Mouse (Mus musculus): ENCODE data around the gene Exog. TPM values are rescaled to one million over a fixed set of nuclear protein-coding genes. Genes with fewer than 3 reads are reported as not detected.

Exog gene
- total RNA-seq, 2 experiments from 2014 or later = 20.2 to 21.4 TPM

- no peak for DNase-seq (ENCODE audit: low spot score in 2 of 2)
Observed at GRCm38 (mm10) chr9:119498885-119499284, 54.1 kb downstream of the Exog start.

DNA sequence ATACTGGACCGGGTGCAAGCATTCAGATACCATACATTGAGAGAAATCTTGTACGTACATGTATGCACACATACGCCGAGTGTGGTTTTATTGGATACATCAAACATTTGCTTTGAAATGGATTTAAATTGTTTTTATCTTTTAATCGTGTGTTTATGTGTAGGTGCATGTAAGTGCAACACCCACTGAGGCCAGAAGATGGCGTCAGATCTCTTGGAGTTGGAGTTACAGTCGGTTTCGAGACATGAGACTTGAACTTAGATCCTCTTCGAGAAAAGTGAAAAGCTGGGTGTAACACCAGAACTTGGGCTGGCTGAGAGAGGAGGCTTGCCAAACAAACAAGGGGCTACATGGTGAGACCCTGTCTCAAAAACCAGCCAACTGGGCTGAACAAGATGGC lies 58.9 kb downstream of the Exog start:
- DNase-seq (ENCODE audit: low spot score in 2 of 2) = no peak

GRCm38 (mm10) chr9:119504981-119505658 lies 60.4 kb downstream of the Exog start:
- no peak for DNase-seq (ENCODE audit: low spot score in 2 of 2)

DNA sequence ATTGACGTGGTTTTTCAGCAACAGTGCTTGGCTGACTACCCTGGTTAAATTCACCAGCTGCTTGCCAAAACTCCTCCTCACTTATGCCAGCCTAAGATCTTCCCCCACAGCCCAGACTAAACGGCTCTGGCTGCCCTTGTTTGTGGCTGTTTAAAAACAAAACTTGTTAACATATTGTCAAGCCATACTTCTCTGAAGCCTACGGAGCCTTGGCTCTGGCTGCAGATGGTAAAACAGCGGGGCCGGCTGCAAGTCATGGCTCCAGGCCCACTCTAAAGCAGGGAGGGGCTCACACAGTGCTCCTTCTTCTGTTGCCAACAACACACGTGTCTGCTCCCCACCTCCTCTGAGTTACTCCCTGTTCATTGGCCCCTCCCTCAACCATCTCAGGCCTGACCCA lies 66.2 kb downstream of the Exog start:
- peak; percentile 45 to 72 for DNase-seq (ENCODE audit: low spot score in 2 of 2)

- no peak for DNase-seq (ENCODE audit: low spot score in 2 of 2)
Observed at GRCm38 (mm10) chr9:119512993-119513392, 68.2 kb downstream of the Exog start.

DNA sequence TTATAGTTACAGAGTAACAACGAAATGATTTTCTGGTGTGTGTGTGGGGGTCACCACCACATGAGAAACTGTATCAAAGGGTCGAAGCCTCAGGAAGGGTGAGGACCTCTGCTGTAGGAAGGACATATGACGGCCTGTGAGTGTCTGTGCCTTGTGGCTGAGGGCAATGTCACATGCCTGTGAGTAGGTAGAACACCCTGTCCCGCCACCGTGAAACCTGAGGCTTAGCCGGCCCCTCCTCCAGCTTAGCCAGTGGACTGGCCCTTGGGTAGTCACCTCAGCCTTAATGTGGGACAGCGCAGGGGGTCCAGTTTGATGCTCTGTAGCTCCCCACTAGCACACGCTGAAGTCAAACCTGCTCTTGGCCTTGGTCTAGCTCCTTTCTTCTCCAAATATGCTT lies 69.1 kb downstream of the Exog start:
- no peak for DNase-seq (ENCODE audit: low spot score in 2 of 2)

DNA sequence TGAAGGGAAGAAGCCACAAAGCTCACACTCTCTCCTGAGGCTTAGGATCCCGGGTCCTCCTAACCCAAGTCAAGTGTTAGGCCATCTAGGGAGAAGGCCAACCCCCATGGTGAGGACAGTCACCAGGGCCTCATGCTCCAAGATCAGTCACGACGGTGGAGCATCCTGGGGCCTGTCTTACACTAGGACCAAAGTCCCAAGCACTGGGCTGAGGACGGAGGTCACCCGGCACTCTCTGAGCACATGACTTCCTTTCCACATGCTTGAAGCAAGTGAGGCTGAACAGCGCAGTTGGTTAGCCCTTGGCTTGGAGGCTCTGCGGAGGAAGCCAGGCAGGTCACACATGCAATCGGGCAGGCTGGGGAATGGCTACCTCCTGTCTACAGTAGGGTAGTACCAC lies 70.2 kb downstream of the Exog start:
- no peak for DNase-seq (ENCODE audit: low spot score in 2 of 2)

Other genes with a start within 250 kb of the Exog start
- gene Slc22a13, start 235.8 kb upstream of the Exog start, total RNA-seq (2021) = not detected
- 10 to 100 TPM; 30.2 to 31.7 TPM for gene Oxsr1, start 122.5 kb upstream of the Exog start, total RNA-seq (2021)
- gene Acaa1a, start 105.3 kb upstream of the Exog start, total RNA-seq (2021) = 10 to 100 TPM; 70.3 to 74.7 TPM
- 1 to 10 TPM; 5.9 to 6.7 TPM for gene Myd88, start 103.5 kb upstream of the Exog start, total RNA-seq (2021)
- 1 to 10 TPM; 4.8 to 5.9 TPM for gene Xylb, start 87.6 kb upstream of the Exog start, total RNA-seq (2021)
- gene Slc22a14, start 79.4 kb upstream of the Exog start, total RNA-seq (2021) = not detected
- 10 to 100 TPM; 11.3 to 13.5 TPM for gene Acvr2b, start 42.8 kb upstream of the Exog start, total RNA-seq (2021)
- gene Scn5a, start 134.1 kb downstream of the Exog start, total RNA-seq (2021) = 1 to 10 TPM in 1 of 2 experiments, under 1 TPM in 1; 0.96 to 1.5 TPM